Mouse (Mus musculus) MN1 (cell line): ENCODE data around the gene Gm13119.
"Not testable (repeated sequence)": the region's sequence is repeated elsewhere in the genome, so short reads cannot be mapped to it uniquely, and the experiment has no call there.

ENCODE experiments used
- DNase-seq: peaks from one replicate; pipeline ENCODE4 v3.0.0-alpha.2; 2016; ENCODE audit warnings: low spot score

The Gm13119 gene

GRCm38 (mm10) chr4:144357642-144358041 lies at the start of gene Gm13119:
Gm13119 (plus strand) TSS chr4:144357942.
- DNase-seq = not testable (repeated sequence)

DNA sequence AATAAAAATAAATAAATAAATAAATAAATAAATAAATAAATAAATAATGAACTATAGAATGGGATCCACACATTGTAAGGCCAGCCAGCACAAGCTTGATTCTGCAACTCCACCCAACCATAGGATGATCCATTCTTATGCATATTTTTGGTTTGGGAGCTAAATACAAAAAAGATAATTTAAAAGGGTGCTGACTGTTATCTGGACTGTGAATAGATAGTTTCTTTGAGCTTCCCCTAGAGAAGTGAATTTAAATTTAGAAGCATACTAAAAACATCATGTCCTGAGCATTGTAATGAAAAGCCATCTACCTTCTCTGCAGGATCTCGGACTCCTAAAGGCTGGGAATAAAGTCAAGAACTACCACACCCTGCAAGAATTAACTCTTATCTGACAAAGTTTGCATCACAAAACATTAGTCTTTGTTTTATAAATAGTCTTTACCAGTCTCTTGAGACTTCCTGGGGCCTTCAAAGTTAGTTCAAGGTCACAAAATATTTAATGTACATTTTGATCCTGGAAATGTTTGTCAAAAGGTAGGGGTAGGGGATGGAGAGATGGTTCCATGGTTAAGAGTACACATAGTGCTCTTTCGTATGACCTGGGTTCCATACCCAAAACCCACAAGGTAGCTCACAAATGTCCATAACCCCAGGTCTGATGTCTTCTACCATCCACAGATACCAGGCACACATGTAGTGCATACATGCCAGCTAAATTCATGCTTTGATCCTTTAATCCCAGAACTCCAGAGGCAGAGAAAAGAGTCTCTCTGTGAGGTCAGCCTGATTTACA lies 44.9 kb upstream of the Gm13119 start:
- not testable (repeated sequence) for DNase-seq

DNA sequence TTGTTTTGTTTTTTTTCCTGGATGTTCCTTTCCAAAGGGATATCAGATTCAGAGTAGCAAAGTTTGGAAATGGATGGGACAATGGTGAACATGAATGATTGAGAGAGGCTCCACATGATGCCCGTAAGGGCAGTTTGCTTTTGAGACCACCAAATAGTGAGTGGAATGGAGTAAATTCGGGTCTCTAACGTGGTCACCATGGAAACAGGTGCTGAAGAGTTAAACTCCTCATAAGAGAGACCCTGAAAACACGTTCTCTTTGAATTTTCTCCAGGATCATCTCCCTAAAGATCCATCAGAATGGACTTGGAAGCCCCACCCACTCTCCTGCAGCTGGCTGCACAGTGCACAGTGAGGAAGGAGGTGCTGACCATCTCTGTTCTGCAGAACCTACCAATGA lies 27.8 kb upstream of the Gm13119 start, which contains the start of gene Gm13128:
TSS of gene Gm13128 (plus strand) at position 301 of the 400 bp plus-strand sequence.
- DNase-seq = not testable (repeated sequence)

DNA sequence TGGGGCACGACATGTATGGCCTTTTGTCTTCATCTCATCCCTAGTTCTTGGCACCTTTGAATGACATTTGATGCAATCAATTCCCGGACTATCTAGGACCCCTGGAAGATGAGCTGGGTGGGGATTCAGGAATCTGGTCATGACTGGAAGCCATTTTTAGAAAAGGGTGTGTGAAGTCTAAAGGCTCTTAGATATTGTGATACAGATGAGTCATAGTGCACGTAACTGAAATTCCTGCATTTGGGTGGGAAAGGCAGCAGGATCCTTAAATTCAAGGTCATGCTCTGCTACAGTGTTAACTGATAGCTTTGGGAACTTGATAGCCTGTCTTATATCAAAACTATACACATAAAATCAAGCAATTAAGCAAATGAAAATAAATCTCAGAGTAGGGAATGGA lies 21.9 kb upstream of the Gm13119 start:
- DNase-seq = not testable (repeated sequence)

DNA sequence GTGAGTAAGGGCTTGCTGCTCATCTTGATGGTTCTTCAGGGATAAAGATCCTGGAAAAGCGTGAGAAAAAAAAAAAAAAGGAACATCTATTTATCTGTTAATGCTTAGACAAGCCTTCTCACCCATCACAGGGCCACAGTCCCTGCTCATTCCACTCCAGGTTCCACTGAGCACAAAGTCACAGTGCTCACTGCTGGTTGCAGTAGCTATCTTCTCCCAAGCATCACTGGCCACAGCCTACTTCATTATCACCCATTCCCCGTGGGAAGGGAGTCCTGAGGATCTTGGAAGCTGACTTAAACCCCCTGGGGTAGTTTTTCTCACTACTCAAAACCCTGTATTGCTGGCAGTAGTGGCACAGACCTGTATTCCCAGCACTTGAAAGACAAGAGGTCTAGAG lies 20.2 kb downstream of the Gm13119 start, which contains the start of gene Pramef20:
TSS of gene Pramef20 (minus strand) at position 23 of the 400 bp plus-strand sequence.
- no peak for DNase-seq

DNA sequence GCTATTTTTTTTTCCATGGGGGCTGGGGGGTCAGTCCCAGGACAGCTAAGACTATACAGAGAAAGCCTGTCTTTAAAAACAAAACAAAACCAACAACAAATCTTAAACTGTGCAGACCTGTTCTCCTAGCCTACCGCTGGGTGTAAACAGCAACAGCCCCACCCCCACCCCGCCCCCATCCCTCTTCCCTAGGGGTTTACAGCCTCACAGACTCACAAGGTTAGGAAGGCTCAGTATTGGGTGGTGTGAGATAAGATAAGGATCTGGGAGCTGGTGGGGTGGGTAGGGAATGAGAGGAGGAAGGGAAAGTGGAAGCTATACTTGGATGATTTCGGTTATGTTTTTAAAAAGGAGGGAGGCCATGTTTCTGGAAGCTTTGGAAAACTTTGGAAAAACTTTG lies 38.6 kb downstream of the Gm13119 start:
- no peak for DNase-seq

DNA sequence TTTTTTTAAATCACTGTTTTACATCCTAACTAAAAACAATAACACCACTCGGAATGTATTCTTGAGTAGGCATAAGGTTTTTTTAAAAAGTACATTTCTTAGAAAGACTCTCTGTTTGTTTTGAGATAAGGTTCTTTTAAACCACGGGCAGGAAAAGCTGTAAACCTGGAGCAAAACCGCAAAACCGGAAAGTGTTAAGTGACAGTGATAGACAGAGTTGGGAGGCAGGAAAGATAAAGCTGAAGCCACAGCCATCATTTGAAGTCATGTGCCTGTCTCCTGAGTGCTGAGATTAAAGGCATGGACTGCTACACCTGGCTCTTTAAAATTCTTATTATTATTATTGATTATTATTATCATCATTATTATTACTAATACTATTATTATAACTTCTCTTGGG lies 45.0 kb downstream of the Gm13119 start:
- DNase-seq = no peak

DNA sequence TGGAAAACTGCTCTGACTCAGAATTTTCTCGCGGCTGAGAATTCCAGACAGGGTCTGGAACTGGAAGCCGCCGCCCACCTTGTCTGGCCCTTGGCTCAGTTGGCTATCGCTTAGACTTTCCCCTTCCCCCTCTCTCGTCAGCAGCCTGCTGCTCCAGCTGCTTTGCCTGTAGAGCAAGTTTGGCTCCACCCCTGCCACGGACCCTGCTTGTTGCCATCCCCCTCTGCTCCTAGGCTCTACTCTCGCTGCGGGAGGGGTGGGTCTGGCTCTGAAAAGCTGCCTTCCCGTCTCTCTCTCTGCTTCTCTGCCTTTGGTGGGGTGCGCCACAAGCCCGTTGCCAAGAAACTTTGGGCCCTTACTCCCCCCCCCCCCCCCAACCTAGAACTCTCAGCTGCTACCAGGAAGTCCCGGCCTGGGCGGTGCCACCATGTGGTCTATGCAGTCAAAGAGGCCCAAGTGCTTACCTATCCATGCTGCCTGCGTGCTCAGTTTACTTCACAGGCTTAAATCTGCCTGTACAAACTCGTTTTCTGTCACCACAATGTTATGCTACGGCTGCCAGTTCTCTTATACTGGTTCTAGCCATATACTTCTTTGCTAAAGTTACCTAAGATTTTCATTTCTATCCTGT lies 46.8 kb downstream of the Gm13119 start:
- no peak for DNase-seq

DNA sequence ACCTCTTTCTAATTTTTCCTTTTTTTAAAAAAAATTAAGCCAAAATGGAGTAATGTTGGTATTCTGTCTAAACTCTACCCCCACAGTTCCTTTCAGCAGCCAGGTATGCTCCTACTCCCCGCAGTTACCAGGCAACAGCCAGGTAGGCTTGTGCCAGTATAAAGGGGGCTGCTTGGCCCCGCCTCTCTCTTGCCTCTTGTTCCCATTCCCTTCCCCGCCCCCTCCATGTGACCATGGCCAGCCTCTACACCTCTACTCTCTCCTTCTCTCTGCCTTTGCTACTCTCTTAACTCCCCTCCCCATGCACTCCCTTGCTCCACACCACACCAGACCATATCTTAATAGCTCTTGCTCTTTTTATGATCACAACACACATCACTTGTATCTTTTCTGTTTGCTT lies 48.5 kb downstream of the Gm13119 start:
- no peak for DNase-seq

DNA sequence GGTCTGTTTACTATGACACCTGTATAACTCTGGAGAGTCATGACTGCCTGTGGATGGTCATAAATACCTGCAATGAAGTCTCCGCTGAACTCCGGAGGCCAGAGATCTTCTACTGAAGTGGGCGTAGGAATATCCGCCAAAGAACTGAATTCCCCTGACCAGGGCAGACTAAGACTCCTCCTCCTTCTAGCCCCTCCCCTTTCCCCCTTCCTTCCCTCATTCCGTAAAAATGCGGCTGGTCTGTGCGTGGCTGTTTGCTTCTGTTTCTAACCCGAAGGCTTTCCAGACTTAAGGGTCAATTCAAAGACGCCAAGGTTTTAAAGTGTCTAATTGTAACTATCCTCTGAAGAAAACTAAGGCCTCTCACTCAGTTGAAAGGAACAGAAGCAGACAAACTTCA lies 50.5 kb downstream of the Gm13119 start, which contains the start of gene Pramef12:
TSS of gene Pramef12 (minus strand) at position 175 of the 400 bp plus-strand sequence.
- DNase-seq = no peak
